Mouse (Mus musculus) liver, postnatal 0 days (tissue): ENCODE results near the gene Slc26a10.

Source experiments
- CTCF ChIP-seq: sonication (generic); IDR thresholded peaks from 2 replicates; pipeline ENCODE4 v1.5.1; 2016; ENCODE audit warnings: antibody characterized with exemption, low read depth
- EP300 ChIP-seq: IDR thresholded peaks from 2 replicates; pipeline ENCODE4 v1.6.1; 2016; ENCODE audit warnings: antibody characterized with exemption, low read depth, mild to moderate bottlenecking

DNA sequence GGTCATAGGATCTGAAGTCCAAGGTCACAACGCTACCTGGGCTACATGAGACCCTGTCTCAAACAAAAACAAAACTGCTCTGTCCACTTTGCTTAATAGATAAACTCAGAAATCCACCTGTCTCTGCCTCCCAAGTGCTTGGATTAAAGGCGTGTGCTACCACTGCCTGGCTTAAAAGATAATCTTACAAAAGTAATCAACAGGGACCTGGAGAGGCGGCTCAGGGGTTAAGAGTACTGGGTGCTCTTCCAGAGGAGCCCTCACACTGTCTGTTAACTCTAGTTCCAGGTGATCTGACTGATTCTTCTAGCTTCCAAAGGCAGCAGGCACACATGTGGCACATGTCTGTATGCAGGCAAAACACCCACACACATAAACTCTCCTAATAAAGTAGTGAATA, 22.7 kb upstream of the Slc26a10 start:
- TF ChIP-seq CTCF: no peak
- peak; percentile 88 for TF ChIP-seq EP300
